Mouse (Mus musculus) neural tube, embryonic 12.5 days (tissue): Measurements from ENCODE around the gene Myzap. TPM values are rescaled to one million over a fixed set of nuclear protein-coding genes. Genes with fewer than 3 reads are reported as not detected.

Source experiments
- ATAC-seq: fragments of 200-750 bp; cut with Nextera tagmentation; 2 replicates; pipeline ENCODE4 v1.8.0; 2017; ENCODE audit warnings: low read depth, mild to moderate bottlenecking, moderate TSS enrichment, moderate library complexity; ENCODE audit not compliant: low FRiP score
- H3K27ac ChIP-seq: fragments of 300-500 bp; sonication (generic); 2 replicates; pipeline ENCODE4 v1.5.1; 2016
- H3K27me3 ChIP-seq: fragments of 300-500 bp; sonication (generic); replicated peaks from 2 replicates; pipeline ENCODE4 v1.6.1; 2016; ENCODE audit warnings: mild to moderate bottlenecking
- H3K36me3 ChIP-seq: fragments of 300-500 bp; sonication (generic); 2 replicates; pipeline ENCODE4 v1.6.1; 2016; ENCODE audit warnings: mild to moderate bottlenecking
- H3K4me1 ChIP-seq: fragments of 300-500 bp; sonication (generic); 2 replicates; pipeline ENCODE4 v1.6.1; 2016
- H3K4me2 ChIP-seq: fragments of 300-500 bp; sonication (generic); replicated peaks from 2 replicates; pipeline ENCODE4 v1.6.1; 2016; ENCODE audit warnings: mild to moderate bottlenecking
- H3K4me3 ChIP-seq: fragments of 300-500 bp; sonication (generic); 2 replicates; pipeline ENCODE4 v1.5.1; 2016
- H3K9ac ChIP-seq: fragments of 300-500 bp; sonication (generic); 2 replicates; pipeline ENCODE4 v1.6.1; 2016; ENCODE audit warnings: mild to moderate bottlenecking
- H3K9me3 ChIP-seq: fragments of 300-500 bp; sonication (generic); 2 replicates; pipeline ENCODE4 v1.6.1; 2016; ENCODE audit warnings: mild to moderate bottlenecking
- WGBS: fragments of 180-500 bp; shearing (Covaris S2); methylation state at CpG from one replicate; pipeline ENCODE4 v1.1.7; 2016; 5-methylcytosine and 5-hydroxymethylcytosine counted together
- polyA plus RNA-seq: library from polyadenylated mRNA; unstranded; fragments of >200 nt; fragmentation: Nextera tagmentation; extraction: Ambion mirVana; gene quantifications from 2 replicates; pipeline ENCODE4 v1.2.1, GENCODE M21; 2016

The Myzap gene
- polyA plus RNA-seq, 1 experiment from 2014 or later: 5.4 TPM

- H3K4me2 ChIP-seq: no peak overlapping the region
- no peak overlapping the region for H3K4me3 ChIP-seq
- H3K27ac ChIP-seq: no peak overlapping the region
- H3K27me3 ChIP-seq: no peaks in the 10 kb centered on the region
- H3K4me1 ChIP-seq: no peaks in the 10 kb centered on the region
- no peak overlapping the region for H3K9ac ChIP-seq
- no peak for ATAC-seq
- H3K36me3 ChIP-seq: no peaks in the 10 kb centered on the region
- WGBS: 77% methylated on average over 13 of the region's 13 CpGs
- no peaks in the 10 kb centered on the region for H3K9me3 ChIP-seq
Observed at GRCm38 (mm10) chr9:71463072-71463667, 129.0 kb downstream of the Myzap start.

- no peak overlapping the region for H3K4me2 ChIP-seq
- H3K9ac ChIP-seq: no peak overlapping the region
- 0 out of 2 replicates have a peak, but pooled peaks cover 3% of the 10 kb centered on the region for H3K27me3 ChIP-seq
- no peaks in the 10 kb centered on the region for H3K4me1 ChIP-seq
- no peaks in the 10 kb centered on the region for H3K36me3 ChIP-seq
- H3K27ac ChIP-seq: no peak overlapping the region
- 0 out of 2 replicates have a peak, but pooled peaks cover 5% of the 10 kb centered on the region for H3K9me3 ChIP-seq
- no peak for ATAC-seq
- 77% methylated on average over 4 of the region's 4 CpGs for WGBS
- H3K4me3 ChIP-seq: no peak overlapping the region
Observed at GRCm38 (mm10) chr9:71456738-71457137, 135.4 kb downstream of the Myzap start.

Other genes with a start within 250 kb of the Myzap start
- 400 and 407 TPM in 2 replicates for gene Polr2m, start 106.4 kb downstream of the Myzap start, polyA plus RNA-seq
- 7.6 and 8.6 TPM in 2 replicates for gene Cgnl1, start 179.2 kb upstream of the Myzap start, polyA plus RNA-seq